Mouse (Mus musculus) MEL (cell line): ENCODE measurements around the gene Tmeff1. TPM values are rescaled to one million over a fixed set of nuclear protein-coding genes. Genes with fewer than 3 reads are reported as not detected.

Experiments
- DNase-seq: peaks from one replicate; pipeline ENCODE4 v3.0.0; 2011; ENCODE audit warnings: low read depth, low spot score
- H3K27ac ChIP-seq: 2 replicates; pipeline ENCODE4 v1.5.1; 2012; ENCODE audit warnings: low read depth, mild to moderate bottlenecking, control low read depth, low read length, moderate library complexity; ENCODE audit not compliant: control insufficient read depth
- H3K27me3 ChIP-seq, 2 experiments: fragments of 150-350 bp in 1 of 2; sonication (generic) in 1 of 2; 2 replicates each; pipeline ENCODE4 v1.6.1; 2012; ENCODE audit warnings: low read length in 2 of 2, mild to moderate bottlenecking in 2 of 2, improper control_type of control experiment in 1 of 2, moderate library complexity in 1 of 2; ENCODE audit not compliant: insufficient read depth in 2 of 2, control insufficient read depth in 1 of 2
- H3K36me3 ChIP-seq, 2 experiments: 2 replicates each; pipeline ENCODE4 v1.6.1; 2012 to 2014; ENCODE audit warnings: low read length in 2 of 2, improper control_type of control experiment in 1 of 2, inconsistent platforms in 1 of 2, mild to moderate bottlenecking in 1 of 2; ENCODE audit not compliant: insufficient read depth in 2 of 2, control insufficient read depth in 1 of 2
- H3K4me1 ChIP-seq, 2 experiments: fragments of 150-350 bp in 1 of 2; sonication (generic) in 1 of 2; 2 replicates each; pipeline ENCODE4 v1.6.1; 2012; ENCODE audit warnings: low read length in 2 of 2, improper control_type of control experiment in 1 of 2, mild to moderate bottlenecking in 1 of 2; ENCODE audit not compliant: insufficient read depth in 2 of 2, control insufficient read depth in 1 of 2
- H3K4me3 ChIP-seq, 2 experiments: fragments of 150-350 bp in 1 of 2; sonication (generic) in 1 of 2; 2 replicates each; pipeline ENCODE4 v1.5.1; 2012; ENCODE audit warnings: low read depth in 2 of 2, low read length in 2 of 2, mild to moderate bottlenecking in 2 of 2, moderate library complexity in 2 of 2, control low read depth in 1 of 2, improper control_type of control experiment in 1 of 2; ENCODE audit not compliant: control insufficient read depth in 1 of 2, insufficient read depth in 1 of 2
- H3K79me2 ChIP-seq: 2 replicates; pipeline ENCODE4 v1.6.1; 2012; ENCODE audit warnings: mild to moderate bottlenecking, low read length, moderate library complexity; ENCODE audit not compliant: control insufficient read depth, poor library complexity, insufficient read depth
- H3K9ac ChIP-seq: 2 replicates; pipeline ENCODE4 v1.6.1; 2012; ENCODE audit warnings: low read depth, mild to moderate bottlenecking, control low read depth, low read length, moderate library complexity; ENCODE audit not compliant: control insufficient read depth, poor library complexity, severe bottlenecking
- H3K9me3 ChIP-seq: fragments of 150-350 bp; sonication (generic); replicated peaks from 2 replicates; pipeline ENCODE4 v1.6.1; 2012; ENCODE audit warnings: mild to moderate bottlenecking, low read length, improper control_type of control experiment, moderate library complexity; ENCODE audit not compliant: insufficient read depth
- BHLHE40 ChIP-seq: IDR thresholded peaks from 2 replicates; pipeline ENCODE4 v1.6.1; 2012; ENCODE audit warnings: low read depth, mild to moderate bottlenecking, inconsistent platforms, low read length, improper control_type of control experiment, borderline replicate concordance
- CHD1 ChIP-seq: IDR thresholded peaks from 2 replicates; pipeline ENCODE4 v1.6.1; 2012; ENCODE audit warnings: low read depth, mild to moderate bottlenecking, inconsistent platforms, low read length, improper control_type of control experiment
- CHD2 ChIP-seq: IDR thresholded peaks from 2 replicates; pipeline ENCODE4 v1.6.1; 2011; ENCODE audit warnings: low read length, improper control_type of control experiment
- E2F4 ChIP-seq: IDR thresholded peaks from 2 replicates; pipeline ENCODE4 v1.6.1; 2011; ENCODE audit warnings: low read depth, low read length, improper control_type of control experiment, borderline replicate concordance
- ELF1 ChIP-seq: IDR thresholded peaks from 2 replicates; pipeline ENCODE4 v1.6.1; 2014; ENCODE audit warnings: low read depth, mild to moderate bottlenecking, inconsistent platforms, low read length, improper control_type of control experiment, moderate library complexity
- EP300 ChIP-seq, 2 experiments: IDR thresholded peaks; 2 replicates each; pipeline ENCODE4 v1.6.1; 2011; ENCODE audit warnings: improper control_type of control experiment in 2 of 2, low read length in 2 of 2, low read depth in 1 of 2, mild to moderate bottlenecking in 1 of 2
- ETS1 ChIP-seq: IDR thresholded peaks from 2 replicates; pipeline ENCODE4 v1.6.1; 2012; ENCODE audit warnings: low read depth, mild to moderate bottlenecking, inconsistent platforms, low read length, improper control_type of control experiment, moderate library complexity
- GABPA ChIP-seq: IDR thresholded peaks from 2 replicates; pipeline ENCODE4 v1.6.1; 2012; ENCODE audit warnings: low read depth, mild to moderate bottlenecking, inconsistent platforms, low read length, improper control_type of control experiment, moderate library complexity
- GATA1 ChIP-seq: IDR thresholded peaks from 2 replicates; pipeline ENCODE4 v1.6.1; 2011; ENCODE audit warnings: low read depth, low read length, improper control_type of control experiment
- JUND ChIP-seq: IDR thresholded peaks from 2 replicates; pipeline ENCODE4 v1.6.1; 2011; ENCODE audit warnings: low read depth, mild to moderate bottlenecking, improper control_type of control experiment, low read length
- MAFK ChIP-seq: IDR thresholded peaks from 2 replicates; pipeline ENCODE4 v1.6.1; 2011; ENCODE audit warnings: low read depth, mild to moderate bottlenecking, low read length, improper control_type of control experiment, borderline replicate concordance
- MAX ChIP-seq: IDR thresholded peaks from 2 replicates; pipeline ENCODE4 v1.6.1; 2011; ENCODE audit warnings: low read length, improper control_type of control experiment
- MAZ ChIP-seq: IDR thresholded peaks from 2 replicates; pipeline ENCODE4 v1.6.1; 2012; ENCODE audit warnings: low read depth, mild to moderate bottlenecking, inconsistent platforms, low read length, improper control_type of control experiment
- MEF2A ChIP-seq: IDR thresholded peaks from 2 replicates; pipeline ENCODE4 v1.6.1; 2014; ENCODE audit warnings: low read depth, mild to moderate bottlenecking, inconsistent platforms, low read length, improper control_type of control experiment; ENCODE audit not compliant: poor library complexity, insufficient replicate concordance, severe bottlenecking; ENCODE audit errors: extremely low read depth
- MXI1 ChIP-seq: IDR thresholded peaks from 2 replicates; pipeline ENCODE4 v1.6.1; 2011; ENCODE audit warnings: mild to moderate bottlenecking, low read depth, low read length, improper control_type of control experiment
- MYB ChIP-seq: IDR thresholded peaks from 2 replicates; pipeline ENCODE4 v1.6.1; 2011; ENCODE audit warnings: mild to moderate bottlenecking, low read depth, low read length, improper control_type of control experiment
- NRF1 ChIP-seq: IDR thresholded peaks from 2 replicates; pipeline ENCODE4 v1.6.1; 2014; ENCODE audit warnings: low read depth, mild to moderate bottlenecking, inconsistent platforms, low read length, improper control_type of control experiment, moderate library complexity; ENCODE audit not compliant: poor library complexity, insufficient read depth, severe bottlenecking
- POLR2AphosphoS2 ChIP-seq: IDR thresholded peaks from 2 replicates; pipeline ENCODE4 v1.6.1; 2011; ENCODE audit warnings: low read length, improper control_type of control experiment
- RAD21 ChIP-seq: IDR thresholded peaks from 2 replicates; pipeline ENCODE4 v1.6.1; 2011; ENCODE audit warnings: mild to moderate bottlenecking, low read depth, low read length, improper control_type of control experiment
- RCOR1 ChIP-seq: IDR thresholded peaks from 2 replicates; pipeline ENCODE4 v1.6.1; 2012; ENCODE audit warnings: low read depth, mild to moderate bottlenecking, inconsistent platforms, low read length, improper control_type of control experiment
- SIN3A ChIP-seq: IDR thresholded peaks from 2 replicates; pipeline ENCODE4 v1.6.1; 2012; ENCODE audit warnings: low read length, improper control_type of control experiment, inconsistent platforms
- TBP ChIP-seq: IDR thresholded peaks from 2 replicates; pipeline ENCODE4 v1.8.0; 2011; ENCODE audit warnings: low read depth, low read length, improper control_type of control experiment
- UBTF ChIP-seq: IDR thresholded peaks from 2 replicates; pipeline ENCODE4 v1.6.1; 2012; ENCODE audit warnings: low read depth, mild to moderate bottlenecking, inconsistent platforms, low read length, improper control_type of control experiment, moderate library complexity, borderline replicate concordance; ENCODE audit not compliant: insufficient read depth
- USF1 ChIP-seq: IDR thresholded peaks from 2 replicates; pipeline ENCODE4 v1.6.1; 2014; ENCODE audit warnings: low read depth, mild to moderate bottlenecking, inconsistent platforms, low read length, improper control_type of control experiment, moderate library complexity
- USF2 ChIP-seq, 2 experiments: IDR thresholded peaks; 2 replicates each; pipeline ENCODE4 v1.6.1; 2011 to 2012; ENCODE audit warnings: improper control_type of control experiment in 2 of 2, low read length in 2 of 2, borderline replicate concordance in 1 of 2, inconsistent platforms in 1 of 2, low read depth in 1 of 2, mild to moderate bottlenecking in 1 of 2; ENCODE audit not compliant: insufficient read depth in 1 of 2
- ZKSCAN1 ChIP-seq: IDR thresholded peaks from 2 replicates; pipeline ENCODE4 v1.6.1; 2012; ENCODE audit warnings: low read depth, mild to moderate bottlenecking, inconsistent platforms, low read length, improper control_type of control experiment, moderate library complexity
- polyA plus RNA-seq, 2 experiments: library from polyadenylated mRNA; stranded (reverse) in 1 of 2; unstranded in 1 of 2; fragments of >175 nt in 1 of 2; fragments of >200 nt in 1 of 2; gene quantifications; 2 replicates each; pipeline versions ENCODE4 v1.2.1 to v1.2.4; 2012; ENCODE audit warnings: low replicate concordance in 2 of 2, low read depth in 1 of 2; ENCODE audit not compliant: insufficient read length in 2 of 2, insufficient read depth in 1 of 2, missing spikeins in 1 of 2
- total RNA-seq: library from RNA; depleted of rRNA; stranded (reverse); fragments of 300-350 nt; gene quantifications from 2 replicates; pipeline ENCODE4 v1.2.3, GENCODE M21; 2012; rRNA removed

Gene Tmeff1
- total RNA-seq: not detected in 2 replicates
- not detected for polyA plus RNA-seq

DNA sequence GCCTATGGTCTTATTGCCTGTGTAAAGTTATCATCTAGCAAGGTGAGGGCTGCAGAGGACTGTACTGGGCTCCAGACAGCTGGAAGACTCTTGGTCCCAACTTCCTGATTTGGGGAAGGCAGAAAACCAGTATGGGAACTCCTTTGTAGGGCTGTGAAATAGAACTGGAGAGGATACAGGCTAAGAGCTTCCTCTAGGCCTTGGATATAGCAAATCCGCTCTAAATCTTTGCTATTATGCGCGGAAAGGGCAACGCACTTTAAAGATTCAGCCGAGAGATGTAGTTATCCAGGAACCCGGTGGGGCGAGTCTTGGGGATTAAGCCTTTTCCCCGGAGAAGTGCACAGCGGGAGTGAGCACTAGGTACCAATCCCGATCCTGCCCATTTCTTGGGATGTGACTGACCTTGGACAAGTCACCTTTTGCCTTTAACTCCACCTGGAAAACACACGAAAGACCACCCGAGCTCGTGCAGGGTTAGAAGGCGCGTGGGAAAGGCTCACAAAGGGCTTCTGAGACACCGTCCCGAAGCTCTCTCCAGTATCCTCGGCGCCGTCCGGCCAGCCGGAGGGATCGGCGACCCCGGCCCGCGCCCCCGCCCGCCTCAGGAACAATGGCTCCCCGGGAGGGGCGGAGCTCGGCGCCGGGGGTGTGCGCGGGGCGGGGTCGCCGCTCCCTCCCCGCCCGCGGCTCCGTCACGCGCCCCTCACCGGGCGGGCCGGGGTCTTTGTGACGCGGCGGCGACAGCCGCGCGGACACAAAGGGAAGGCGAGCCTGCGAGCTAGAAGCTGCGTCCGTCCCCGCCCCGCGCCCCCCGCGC is at the start of gene Tmeff1:
Gene Tmeff1, plus strand, starts transcription at position 754 of the 820 bp plus-strand sequence.
- Histone ChIP-seq H3K4me3 (no peak within 1 kb of the TSS), H3K79me2 (no peaks in the 10 kb centered on the region), H3K4me1 (no peaks in the 10 kb centered on the region)
- DNase-seq: no peak
- TF ChIP-seq SIN3A: no peak
- TF ChIP-seq ETS1: no peak
- no peak for TF ChIP-seq POLR2AphosphoS2
- TF ChIP-seq MAFK: no peak
- no peak for TF ChIP-seq MXI1
- no peak for TF ChIP-seq MEF2A
- no peak for TF ChIP-seq NRF1
- no peak for TF ChIP-seq BHLHE40
- TF ChIP-seq CHD2: no peak
- no peak for TF ChIP-seq ELF1
- TF ChIP-seq MAX: no peak
- no peak for TF ChIP-seq TBP
- no peak for TF ChIP-seq USF2 (IDR thresholded peaks at IDR 0.05; ENCODE audit: borderline replicate concordance in 1 of 2, insufficient read depth in 1 of 2, low read depth in 1 of 2, low read length in 2 of 2)
- no peak for TF ChIP-seq GABPA
- TF ChIP-seq MAZ: no peak
- no peak for TF ChIP-seq GATA1
- TF ChIP-seq USF1: no peak
- no peak for TF ChIP-seq JUND
- TF ChIP-seq, all 39 proteins: peak for 0
- H3K9ac ChIP-seq: no peak within 1 kb of the TSS
- H3K27me3 ChIP-seq: no peaks in the 10 kb centered on the region
- H3K36me3 ChIP-seq: no peaks in the 10 kb centered on the region
- no peak within 1 kb of the TSS for H3K27ac ChIP-seq
- H3K9me3 ChIP-seq: no peaks in the 10 kb centered on the region

DNA sequence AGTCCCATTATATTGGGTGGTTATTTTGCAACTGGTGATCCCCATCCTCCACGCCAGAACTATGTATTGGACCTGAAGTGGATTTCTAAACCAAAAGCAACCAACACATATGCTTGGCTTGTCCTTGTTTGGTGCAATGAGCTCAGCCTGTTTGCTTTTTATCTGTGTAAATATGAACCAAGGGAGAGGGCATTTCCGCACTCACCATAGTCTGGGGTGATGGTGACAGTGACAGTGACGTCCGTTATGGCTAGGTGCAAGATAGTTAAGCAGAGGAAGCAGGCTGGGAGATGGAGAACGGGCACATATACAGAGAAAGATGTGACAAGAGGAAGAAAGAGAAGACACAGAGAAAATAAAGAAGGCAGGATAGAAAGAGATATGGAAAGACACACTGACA is 48.7 kb upstream of the Tmeff1 start:
- Histone ChIP-seq H3K9ac (no peak overlapping the region), H3K4me1 (no peaks in the 10 kb centered on the region), H3K9me3 (no peaks in the 10 kb centered on the region), H3K4me3 (no peak overlapping the region), H3K27ac (no peak overlapping the region), H3K36me3 (no peaks in the 10 kb centered on the region), H3K27me3 (no peaks in the 10 kb centered on the region), H3K79me2 (no peaks in the 10 kb centered on the region)
- TF ChIP-seq MYB (no peak), USF1 (no peak), JUND (no peak), ZKSCAN1 (no peak), MAFK (no peak), RCOR1 (no peak), RAD21 (no peak), UBTF (no peak), CHD1 (no peak), EP300 (IDR thresholded peaks at IDR 0.05; ENCODE audit: low read depth in 1 of 2, low read length in 2 of 2) (no peak), TBP (no peak), E2F4 (no peak)
- DNase-seq: no peak
